Mouse (Mus musculus): ENCODE data around the gene Rnf224.

Gene Rnf224

DNA sequence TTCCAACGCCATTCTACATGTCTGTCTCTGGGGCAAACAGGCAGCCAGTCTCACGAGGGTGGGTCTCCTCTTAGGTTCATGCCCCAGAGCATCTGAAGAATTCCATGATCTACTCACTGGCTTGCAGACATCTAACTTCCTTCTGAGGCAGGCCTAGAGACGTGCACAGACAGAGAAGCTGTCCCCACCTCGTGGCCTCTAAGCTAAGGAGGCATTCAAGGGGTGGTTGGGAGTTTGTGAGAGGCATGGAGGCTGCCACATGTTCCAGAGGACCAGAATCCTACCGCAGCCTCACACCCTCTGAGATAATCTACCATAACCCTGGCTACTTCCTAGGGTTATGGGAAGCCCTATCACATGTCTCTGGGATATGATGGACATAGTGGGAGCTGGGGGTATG lies 42.6 kb downstream of the Rnf224 start:
- DNase-seq = no peak

DNA sequence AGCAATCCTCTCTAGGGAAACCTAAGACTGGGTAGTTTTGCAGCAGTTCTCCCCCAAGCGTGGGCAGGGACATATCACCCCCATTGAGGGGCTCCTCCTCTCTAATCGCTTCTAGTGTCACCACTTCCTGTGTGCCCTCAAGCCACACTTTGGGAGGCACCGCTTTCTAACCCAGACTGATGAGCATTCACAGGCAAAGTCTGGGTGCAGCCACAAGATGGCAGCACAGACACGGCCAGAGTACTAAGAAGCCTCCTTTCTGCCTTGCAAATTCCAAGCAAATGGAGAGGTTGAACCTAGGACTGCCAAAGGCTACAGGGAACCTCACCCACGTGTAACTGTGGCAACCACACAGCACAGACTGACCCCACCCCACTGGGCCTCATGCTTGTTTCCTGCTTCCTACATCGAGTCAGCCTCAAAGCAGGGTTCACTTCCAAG lies 43.2 kb downstream of the Rnf224 start:
- DNase-seq = peak; percentile 83

- no peak for DNase-seq
Observed at GRCm38 (mm10) chr2:25187841-25188240, 48.7 kb downstream of the Rnf224 start.

DNA sequence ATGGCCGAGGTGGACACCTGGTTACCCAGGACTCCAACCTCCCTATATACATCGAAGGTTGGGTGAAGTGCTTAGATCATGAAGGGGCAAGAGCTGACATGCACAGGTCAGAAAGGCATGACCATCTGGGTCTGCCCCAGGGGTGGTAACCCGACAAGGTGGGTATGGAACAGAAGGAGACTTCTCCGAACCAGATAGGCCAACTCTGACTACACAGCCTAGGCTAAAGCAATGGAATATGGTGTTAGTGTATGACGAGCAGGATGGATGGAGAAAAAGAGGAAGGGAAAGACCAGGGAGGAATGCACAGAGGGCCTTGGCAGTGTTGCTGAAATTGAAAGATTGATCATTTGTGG lies 50.0 kb downstream of the Rnf224 start:
- no peak for DNase-seq

GRCm38 (mm10) chr2:25185625-25186574 lies 50.7 kb downstream of the Rnf224 start:
- DNase-seq = peak; percentile 69

GRCm38 (mm10) chr2:25184496-25184895 lies 52.1 kb downstream of the Rnf224 start:
- no peak for DNase-seq
